Mouse (Mus musculus) right cerebral cortex, postnatal 10 days (tissue): ENCODE measurements around the gene Lgals7.

Source experiments
- DNase-seq, 2 experiments: peaks; one replicate each; pipeline ENCODE4 v3.0.0; 2021; ENCODE audit warnings: low spot score in 2 of 2

The Lgals7 gene

GRCm38 (mm10) chr7:28863540-28863939, at the start of gene Lgals7:
TSS of gene Lgals7 (plus strand) at chr7:28863853.
- no peak for DNase-seq

GRCm38 (mm10) chr7:28814306-28815034, 49.2 kb upstream of the Lgals7 start:
- no peak for DNase-seq

- DNase-seq, result no peak
Observed at GRCm38 (mm10) chr7:28815230-28815629, 48.4 kb upstream of the Lgals7 start.

- no peak for DNase-seq
Observed at GRCm38 (mm10) chr7:28816201-28816600, 47.5 kb upstream of the Lgals7 start.

- DNase-seq, result no peak
Observed at GRCm38 (mm10) chr7:28816920-28817319, 46.7 kb upstream of the Lgals7 start.

GRCm38 (mm10) chr7:28817524-28817923, 46.1 kb upstream of the Lgals7 start:
- no peak for DNase-seq

GRCm38 (mm10) chr7:28817957-28818356, 45.7 kb upstream of the Lgals7 start:
- no peak for DNase-seq

GRCm38 (mm10) chr7:28818436-28818835, 45.2 kb upstream of the Lgals7 start:
- DNase-seq, result no peak

GRCm38 (mm10) chr7:28818861-28819452, 44.7 kb upstream of the Lgals7 start:
- DNase-seq, result no peak

GRCm38 (mm10) chr7:28819571-28819970, 44.1 kb upstream of the Lgals7 start:
- no peak for DNase-seq

GRCm38 (mm10) chr7:28820358-28821260, 43.0 kb upstream of the Lgals7 start:
- peak in 1 of 2 experiments; percentile 21 for DNase-seq

- peak; percentile 47 to 62 for DNase-seq
Observed at GRCm38 (mm10) chr7:28821261-28821831, 42.3 kb upstream of the Lgals7 start.

GRCm38 (mm10) chr7:28822556-28822955, 41.1 kb upstream of the Lgals7 start:
- DNase-seq, result peak in 1 of 2 experiments; percentile 39

- DNase-seq, result no peak
Observed at GRCm38 (mm10) chr7:28822993-28823903, 40.4 kb upstream of the Lgals7 start.

- no peak for DNase-seq
Observed at GRCm38 (mm10) chr7:28823932-28824331, 39.7 kb upstream of the Lgals7 start.

GRCm38 (mm10) chr7:28824941-28825685, 38.5 kb upstream of the Lgals7 start, which contains the start of gene Ech1:
TSS of gene Ech1 (plus strand) at chr7:28825217.
- DNase-seq, result peak; percentile 94 to 95

GRCm38 (mm10) chr7:28825686-28826401, 37.8 kb upstream of the Lgals7 start:
- peak in 1 of 2 experiments; percentile 38 for DNase-seq

GRCm38 (mm10) chr7:28826402-28826772, 37.3 kb upstream of the Lgals7 start:
- DNase-seq, result no peak

- peak; percentile 81 to 88 for DNase-seq
Observed at GRCm38 (mm10) chr7:28827338-28827737, 36.3 kb upstream of the Lgals7 start.
